Mouse (Mus musculus): Measurements from ENCODE around the gene March4.

DNA sequence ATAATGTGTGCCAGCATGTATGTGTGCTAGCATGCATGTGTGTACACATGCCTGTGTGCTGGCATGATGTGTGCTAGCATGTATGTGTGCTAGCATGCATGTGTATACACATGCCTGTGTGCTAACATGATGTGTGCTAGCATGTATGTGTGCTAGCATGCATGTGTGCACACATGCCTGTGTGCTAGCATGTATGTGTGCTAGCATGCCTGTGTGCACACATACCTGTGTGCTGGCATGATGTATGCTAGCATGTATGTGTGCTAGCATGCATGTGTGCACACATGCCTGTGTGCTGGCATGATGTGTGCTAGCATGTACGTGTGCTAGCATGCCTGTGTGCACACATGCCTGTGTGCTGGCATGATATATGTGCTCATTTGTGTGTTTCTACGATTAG lies 67.7 kb downstream of the March4 start:
- TF ChIP-seq CTCF (IDR thresholded peaks at IDR 0.05; ENCODE audit: borderline replicate concordance, insufficient read depth, low read depth, low read length) (no peak), POLR2A (IDR thresholded peaks at IDR 0.05; ENCODE audit: borderline replicate concordance, insufficient read depth, low read length) (no peak)
